Mouse (Mus musculus) lung, embryonic 14.5 days (tissue): Measurements from ENCODE around the gene Tbc1d14. TPM values are rescaled to one million over a fixed set of nuclear protein-coding genes. Genes with fewer than 3 reads are reported as not detected.

ENCODE experiments used
- ATAC-seq: fragments of 200-750 bp; cut with Nextera tagmentation; 2 replicates; pipeline ENCODE4 v1.8.0; 2017; ENCODE audit warnings: mild to moderate bottlenecking, moderate TSS enrichment, moderate library complexity; ENCODE audit not compliant: insufficient read depth
- DNase-seq: peaks from one replicate; pipeline ENCODE4 v3.0.0-alpha.2; 2015
- H3K27ac ChIP-seq: fragments of 300-500 bp; sonication (generic); 2 replicates; pipeline ENCODE4 v1.5.1; 2014; ENCODE audit warnings: low read depth, mild to moderate bottlenecking, moderate library complexity
- H3K27me3 ChIP-seq: fragments of 300-500 bp; sonication (generic); 2 replicates; pipeline ENCODE4 v1.6.1; 2014; ENCODE audit warnings: low read length, control low read depth; ENCODE audit not compliant: insufficient read depth
- H3K36me3 ChIP-seq: fragments of 300-500 bp; sonication (generic); 2 replicates; pipeline ENCODE4 v1.6.1; 2014; ENCODE audit warnings: control low read depth; ENCODE audit not compliant: insufficient read depth
- H3K4me1 ChIP-seq: fragments of 300-500 bp; sonication (generic); 2 replicates; pipeline ENCODE4 v1.6.1; 2014; ENCODE audit warnings: antibody characterized with exemption, control low read depth; ENCODE audit not compliant: insufficient read depth
- H3K4me2 ChIP-seq: fragments of 300-500 bp; sonication (generic); 2 replicates; pipeline ENCODE4 v1.6.1; 2014; ENCODE audit warnings: mild to moderate bottlenecking
- H3K4me3 ChIP-seq: fragments of 300-500 bp; sonication (generic); 2 replicates; pipeline ENCODE4 v1.5.1; 2014; ENCODE audit warnings: low read depth, low read length
- H3K9ac ChIP-seq: fragments of 300-500 bp; sonication (generic); 2 replicates; pipeline ENCODE4 v1.6.1; 2014
- H3K9me3 ChIP-seq: fragments of 300-500 bp; sonication (generic); 2 replicates; pipeline ENCODE4 v1.6.1; 2016; ENCODE audit warnings: low read depth, low read length, control low read depth
- CTCF ChIP-seq: IDR thresholded peaks from 2 replicates; pipeline ENCODE4 v1.5.1; 2016; ENCODE audit warnings: antibody characterized with exemption, low read depth
- WGBS: fragments of 180-500 bp; shearing (Covaris S2); extraction: QIAGEN DNeasy Blood & Tissue Kit; methylation state at CpG from one replicate; pipeline ENCODE4 v1.1.7; 2014; 5-methylcytosine and 5-hydroxymethylcytosine counted together
- polyA plus RNA-seq: library from polyadenylated mRNA; unstranded; fragments of >200 nt; fragmentation: Nextera tagmentation; extraction: Ambion mirVana; gene quantifications from 2 replicates; pipeline ENCODE4 v1.2.1, GENCODE M21; 2014

Gene Tbc1d14
- polyA plus RNA-seq, 1 experiment from 2014 or later: 31.3 TPM

GRCm38 (mm10) chr5:36614124-36614523 is 21.0 kb upstream of the Tbc1d14 start:
- Histone ChIP-seq H3K27ac (no peak overlapping the region), H3K4me1 (no peaks in the 10 kb centered on the region), H3K9me3 (no peaks in the 10 kb centered on the region), H3K36me3 (peaks cover 68% of the 10 kb centered on the region), H3K4me2 (no peak overlapping the region), H3K4me3 (no peak overlapping the region), H3K9ac (no peak overlapping the region), H3K27me3 (no peaks in the 10 kb centered on the region)
- no peak for ATAC-seq
- DNase-seq: no peak
- no peak for TF ChIP-seq CTCF
- WGBS: 87% methylated on average over 4 of the region's 4 CpGs

- TF ChIP-seq CTCF: no peak
- Histone ChIP-seq H3K36me3 (peaks cover 55% of the 10 kb centered on the region), H3K27ac (no peak overlapping the region), H3K4me1 (no peaks in the 10 kb centered on the region), H3K4me2 (no peak overlapping the region), H3K9me3 (no peaks in the 10 kb centered on the region), H3K4me3 (no peak overlapping the region), H3K9ac (no peak overlapping the region), H3K27me3 (no peaks in the 10 kb centered on the region)
- no peak for DNase-seq
- no peak for ATAC-seq
- 88% methylated on average over 2 of the region's 2 CpGs for WGBS
Measured at GRCm38 (mm10) chr5:36608939-36609499, 15.9 kb upstream of the Tbc1d14 start.

- H3K27me3 ChIP-seq: no peaks in the 10 kb centered on the region
- H3K4me1 ChIP-seq: no peaks in the 10 kb centered on the region
- H3K4me2 ChIP-seq: no peak overlapping the region
- H3K4me3 ChIP-seq: no peak overlapping the region
- H3K27ac ChIP-seq: no peak overlapping the region
- peaks cover 60% of the 10 kb centered on the region for H3K36me3 ChIP-seq
- 75% methylated on average over 5 of the region's 5 CpGs for WGBS
- no peaks in the 10 kb centered on the region for H3K9me3 ChIP-seq
- no peak overlapping the region for H3K9ac ChIP-seq
- ATAC-seq (no peak), DNase-seq (peak; percentile 62)
- peak; percentile 66 for TF ChIP-seq CTCF
Measured at GRCm38 (mm10) chr5:36603031-36603430, 10.0 kb upstream of the Tbc1d14 start.

- 76% methylated on average over 9 of the region's 9 CpGs for WGBS
- Histone ChIP-seq H3K27ac (no peak overlapping the region), H3K27me3 (no peaks in the 10 kb centered on the region), H3K4me1 (no peaks in the 10 kb centered on the region), H3K9me3 (no peaks in the 10 kb centered on the region), H3K4me2 (no peak overlapping the region), H3K36me3 (peaks cover 55% of the 10 kb centered on the region), H3K4me3 (no peak overlapping the region), H3K9ac (no peak overlapping the region)
- no peak for DNase-seq
- ATAC-seq: no peak
- TF ChIP-seq CTCF: no peak
Measured at GRCm38 (mm10) chr5:36602028-36602427, 9.0 kb upstream of the Tbc1d14 start.

- no peak for TF ChIP-seq CTCF
- Histone ChIP-seq H3K9me3 (no peaks in the 10 kb centered on the region), H3K4me3 (no peak overlapping the region), H3K4me2 (no peak overlapping the region), H3K9ac (no peak overlapping the region), H3K4me1 (no peaks in the 10 kb centered on the region), H3K36me3 (peaks cover 53% of the 10 kb centered on the region), H3K27me3 (no peaks in the 10 kb centered on the region), H3K27ac (no peak overlapping the region)
- no peak for DNase-seq
- WGBS: 90% methylated on average over 7 of the region's 7 CpGs
- no peak for ATAC-seq
Measured at GRCm38 (mm10) chr5:36601492-36601891, 8.4 kb upstream of the Tbc1d14 start.

- Histone ChIP-seq H3K4me2 (no peak overlapping the region), H3K36me3 (peaks cover 35% of the 10 kb centered on the region), H3K9ac (no peak overlapping the region), H3K4me1 (no peaks in the 10 kb centered on the region), H3K27ac (no peak overlapping the region), H3K4me3 (no peak overlapping the region), H3K27me3 (no peaks in the 10 kb centered on the region), H3K9me3 (no peaks in the 10 kb centered on the region)
- 81% methylated on average over 1 of the region's 1 CpGs for WGBS
- no peak for TF ChIP-seq CTCF
- no peak for DNase-seq
- ATAC-seq: no peak
Measured at GRCm38 (mm10) chr5:36598883-36599282, 5.8 kb upstream of the Tbc1d14 start.

GRCm38 (mm10) chr5:36597653-36598052 is 4.6 kb upstream of the Tbc1d14 start:
- ATAC-seq: 0 out of 2 replicates have a peak, but pooled peaks have one; percentile 17
- Histone ChIP-seq H3K4me3 (no peak overlapping the region), H3K27ac (no peak overlapping the region), H3K9me3 (no peaks in the 10 kb centered on the region), H3K4me1 (no peaks in the 10 kb centered on the region), H3K36me3 (peaks cover 28% of the 10 kb centered on the region), H3K4me2 (no peak overlapping the region), H3K27me3 (no peaks in the 10 kb centered on the region), H3K9ac (no peak overlapping the region)
- peak; percentile 51 for TF ChIP-seq CTCF
- 20% methylated on average over 4 of the region's 4 CpGs for WGBS
- peak; percentile 25 for DNase-seq

- 63% methylated on average over 5 of the region's 5 CpGs for WGBS
- no peak overlapping the region for H3K4me2 ChIP-seq
- no peak overlapping the region for H3K4me3 ChIP-seq
- DNase-seq (no peak), ATAC-seq (no peak)
- no peaks in the 10 kb centered on the region for H3K27me3 ChIP-seq
- H3K36me3 ChIP-seq: peaks cover 14% of the 10 kb centered on the region
- H3K9me3 ChIP-seq: no peaks in the 10 kb centered on the region
- H3K27ac ChIP-seq: no peak overlapping the region
- H3K9ac ChIP-seq: no peak overlapping the region
- H3K4me1 ChIP-seq: no peaks in the 10 kb centered on the region
- no peak for TF ChIP-seq CTCF
Measured at GRCm38 (mm10) chr5:36596225-36596624, 3.1 kb upstream of the Tbc1d14 start.
